Mouse (Mus musculus): ENCODE results near the gene Nf2. TPM values are rescaled to one million over a fixed set of nuclear protein-coding genes. Genes with fewer than 3 reads are reported as not detected.

Gene Nf2
- polyA plus RNA-seq, 1 experiment from 2014 or later: 70.2 TPM

GRCm38 (mm10) chr11:4861816-4862604 lies 12.7 kb upstream of the Nf2 start:
- no peak for ATAC-seq (ENCODE audit: low read depth)
- H3K4me2 ChIP-seq: no peak overlapping the region
- 46% methylated on average over 11 of the region's 11 CpGs for WGBS
- no peaks in the 10 kb centered on the region for H3K27me3 ChIP-seq
- no peak overlapping the region for H3K27ac ChIP-seq (replicated peaks)
- H3K4me1 ChIP-seq (replicated peaks): no peaks in the 10 kb centered on the region
- no peak overlapping the region for H3K9ac ChIP-seq
- no peaks in the 10 kb centered on the region for H3K9me3 ChIP-seq
- no peaks in the 10 kb centered on the region for H3K36me3 ChIP-seq
- no peak overlapping the region for H3K4me3 ChIP-seq

DNA sequence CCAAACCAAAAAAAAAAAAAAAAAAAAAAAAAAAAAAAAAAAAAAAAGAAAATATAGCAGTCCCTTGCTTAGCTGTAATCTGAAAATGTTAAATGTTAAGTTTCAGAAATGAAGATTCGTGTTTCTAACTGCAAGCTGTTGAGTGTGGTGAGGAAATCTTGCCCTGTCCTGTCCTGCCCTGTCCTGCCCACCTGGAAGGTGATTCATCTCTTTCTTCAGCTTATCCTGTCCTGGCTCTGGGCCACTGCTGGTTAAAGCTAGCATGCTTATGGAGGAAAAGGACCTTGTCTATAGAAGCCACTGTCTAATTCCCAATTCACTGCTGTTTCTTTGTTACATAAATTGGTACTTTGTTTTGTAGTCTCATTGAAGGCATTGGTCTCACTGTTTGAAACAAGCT lies 11.7 kb upstream of the Nf2 start:
- Histone ChIP-seq H3K36me3 (no peaks in the 10 kb centered on the region), H3K9ac (no peak overlapping the region), H3K9me3 (no peaks in the 10 kb centered on the region), H3K27me3 (no peaks in the 10 kb centered on the region), H3K4me3 (no peak overlapping the region), H3K27ac (replicated peaks) (no peak overlapping the region), H3K4me2 (no peak overlapping the region), H3K4me1 (replicated peaks) (no peaks in the 10 kb centered on the region)
- ATAC-seq (ENCODE audit: low read depth): no peak
- 72% methylated on average over 1 of the region's 1 CpGs for WGBS

DNA sequence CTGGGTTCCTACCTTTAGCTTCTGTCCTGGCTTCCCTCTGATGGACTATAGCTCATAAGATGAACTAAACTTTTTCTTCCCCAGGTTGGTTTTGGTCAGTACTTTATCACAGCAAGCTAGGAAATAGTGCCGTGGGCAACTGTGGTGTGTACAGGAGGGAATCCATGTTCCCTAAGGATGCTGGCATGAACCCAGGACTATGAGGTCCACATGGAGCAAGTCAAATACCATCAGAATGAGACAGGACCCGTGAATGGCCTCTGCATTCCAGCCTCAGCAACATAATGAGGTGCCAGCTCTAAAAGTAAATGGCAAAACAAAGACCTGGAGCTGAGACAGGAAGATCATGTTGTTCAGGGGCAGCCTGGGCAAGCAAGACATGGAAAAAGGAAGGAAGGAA lies 9.1 kb upstream of the Nf2 start:
- Histone ChIP-seq H3K27me3 (no peaks in the 10 kb centered on the region), H3K27ac (replicated peaks) (no peak overlapping the region), H3K4me1 (replicated peaks) (no peaks in the 10 kb centered on the region), H3K4me2 (no peak overlapping the region), H3K9me3 (no peaks in the 10 kb centered on the region), H3K9ac (no peak overlapping the region), H3K4me3 (no peak overlapping the region), H3K36me3 (no peaks in the 10 kb centered on the region)
- WGBS: 62% methylated on average over 2 of the region's 2 CpGs
- ATAC-seq (ENCODE audit: low read depth): no peak

DNA sequence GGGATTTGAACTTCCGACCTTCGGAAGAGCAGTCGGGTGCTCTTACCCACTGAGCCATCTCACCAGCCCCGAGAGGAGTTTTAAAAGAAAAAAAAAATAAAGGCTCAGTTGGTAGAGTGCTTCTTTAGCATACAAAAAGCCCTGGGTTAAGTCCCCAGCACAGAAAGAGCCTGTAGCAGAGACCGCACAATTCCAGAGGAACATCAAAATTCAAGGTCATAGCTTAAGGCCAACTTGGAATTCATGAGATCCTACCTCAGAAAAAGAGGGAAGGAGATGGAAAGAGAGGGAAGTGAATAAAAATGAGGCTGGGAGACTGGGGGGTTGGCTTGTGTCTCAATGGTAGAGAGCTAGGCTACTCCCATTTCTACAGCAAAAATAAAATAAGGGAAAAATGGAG lies 4.8 kb upstream of the Nf2 start:
- H3K9ac ChIP-seq: no peak overlapping the region
- no peak overlapping the region for H3K4me2 ChIP-seq
- no peaks in the 10 kb centered on the region for H3K27me3 ChIP-seq
- H3K27ac ChIP-seq (replicated peaks): no peak overlapping the region
- H3K4me1 ChIP-seq (replicated peaks): no peaks in the 10 kb centered on the region
- H3K4me3 ChIP-seq: no peak overlapping the region
- H3K9me3 ChIP-seq: no peaks in the 10 kb centered on the region
- no peaks in the 10 kb centered on the region for H3K36me3 ChIP-seq
- WGBS: 89% methylated on average over 5 of the region's 5 CpGs
- no peak for ATAC-seq (ENCODE audit: low read depth)

DNA sequence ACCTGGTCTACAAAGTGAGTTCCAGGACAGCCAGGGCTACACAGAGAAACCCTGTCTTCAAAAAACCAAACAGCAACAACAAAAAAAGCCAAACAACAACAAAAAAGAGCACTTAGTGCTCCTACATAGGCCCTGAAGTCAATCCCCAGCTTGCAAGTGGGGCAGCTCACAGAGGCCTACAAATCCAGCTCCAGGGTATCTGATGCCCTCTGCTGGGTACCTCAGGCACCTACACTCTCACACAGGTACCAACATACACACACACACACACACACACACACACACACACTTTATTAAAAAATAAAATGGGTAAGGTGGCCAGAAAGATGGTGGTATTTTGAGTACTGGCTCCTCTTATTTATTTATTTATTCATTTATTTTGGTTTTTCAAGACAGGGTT lies 3.7 kb upstream of the Nf2 start:
- Histone ChIP-seq H3K36me3 (no peaks in the 10 kb centered on the region), H3K27ac (replicated peaks) (no peak overlapping the region), H3K27me3 (no peaks in the 10 kb centered on the region), H3K4me3 (no peak overlapping the region), H3K4me1 (replicated peaks) (peaks cover 6% of the 10 kb centered on the region), H3K9ac (no peak overlapping the region), H3K4me2 (no peak overlapping the region), H3K9me3 (no peaks in the 10 kb centered on the region)
- ATAC-seq (ENCODE audit: low read depth): no peak

GRCm38 (mm10) chr11:4850404-4850803 lies 1.1 kb upstream of the Nf2 start:
- Histone ChIP-seq H3K36me3 (no peaks in the 10 kb centered on the region), H3K27me3 (no peaks in the 10 kb centered on the region), H3K4me1 (replicated peaks) (peaks cover 26% of the 10 kb centered on the region), H3K9me3 (no peaks in the 10 kb centered on the region), H3K4me2 (no peak overlapping the region), H3K9ac (no peak overlapping the region), H3K4me3 (no peak overlapping the region), H3K27ac (replicated peaks) (no peak overlapping the region)
- no peak for ATAC-seq (ENCODE audit: low read depth)
- WGBS: 93% methylated on average over 2 of the region's 2 CpGs

DNA sequence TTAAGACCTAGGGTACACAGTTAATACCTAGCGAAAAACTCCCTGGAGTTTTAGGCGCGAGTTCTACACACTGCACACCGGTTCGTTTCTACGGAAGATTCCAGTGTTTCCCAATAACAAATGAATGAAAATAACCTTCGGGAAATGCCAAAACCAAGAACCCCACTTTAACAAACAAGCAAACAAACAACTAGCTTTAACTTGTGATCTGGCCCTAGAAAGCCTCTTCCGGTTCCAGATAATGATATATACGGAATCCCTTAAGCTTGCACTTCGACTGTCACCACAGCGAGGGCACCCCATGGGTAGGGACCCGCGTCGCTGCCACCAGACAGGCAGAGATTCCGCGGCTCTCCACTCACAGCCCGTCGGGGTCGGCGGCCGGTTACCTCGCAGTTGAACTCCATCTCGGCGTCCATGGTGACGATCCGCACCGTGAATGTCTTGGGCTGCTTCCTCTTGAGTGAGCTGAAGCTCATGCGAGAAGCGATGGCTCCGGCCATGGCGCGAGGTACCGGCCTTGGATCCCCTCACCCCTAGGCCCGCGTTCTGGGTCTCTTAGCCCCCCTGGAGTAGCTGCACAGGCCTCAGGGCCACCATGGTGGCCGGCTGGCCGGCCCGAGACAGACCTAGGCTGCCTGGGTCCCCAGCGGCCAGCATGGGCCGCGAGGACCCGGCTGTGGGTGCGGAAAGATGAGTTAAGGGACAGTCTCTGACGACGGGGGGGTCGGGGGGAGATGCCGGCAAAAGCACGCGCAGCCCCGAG lies 670 bp downstream of the Nf2 start:
- no peaks in the 10 kb centered on the region for H3K27me3 ChIP-seq
- H3K4me2 ChIP-seq: peak overlapping the region; percentile 70
- WGBS: under 1% methylated on average over 50 of the region's 50 CpGs
- peak overlapping the region; percentile 97 for H3K9ac ChIP-seq
- peak; percentile 77 for ATAC-seq (ENCODE audit: low read depth)
- peaks cover 26% of the 10 kb centered on the region for H3K4me1 ChIP-seq (replicated peaks)
- no peaks in the 10 kb centered on the region for H3K36me3 ChIP-seq
- H3K27ac ChIP-seq (replicated peaks): peak overlapping the region; percentile 91
- H3K9me3 ChIP-seq: no peaks in the 10 kb centered on the region
- peak overlapping the region; percentile 99 for H3K4me3 ChIP-seq

DNA sequence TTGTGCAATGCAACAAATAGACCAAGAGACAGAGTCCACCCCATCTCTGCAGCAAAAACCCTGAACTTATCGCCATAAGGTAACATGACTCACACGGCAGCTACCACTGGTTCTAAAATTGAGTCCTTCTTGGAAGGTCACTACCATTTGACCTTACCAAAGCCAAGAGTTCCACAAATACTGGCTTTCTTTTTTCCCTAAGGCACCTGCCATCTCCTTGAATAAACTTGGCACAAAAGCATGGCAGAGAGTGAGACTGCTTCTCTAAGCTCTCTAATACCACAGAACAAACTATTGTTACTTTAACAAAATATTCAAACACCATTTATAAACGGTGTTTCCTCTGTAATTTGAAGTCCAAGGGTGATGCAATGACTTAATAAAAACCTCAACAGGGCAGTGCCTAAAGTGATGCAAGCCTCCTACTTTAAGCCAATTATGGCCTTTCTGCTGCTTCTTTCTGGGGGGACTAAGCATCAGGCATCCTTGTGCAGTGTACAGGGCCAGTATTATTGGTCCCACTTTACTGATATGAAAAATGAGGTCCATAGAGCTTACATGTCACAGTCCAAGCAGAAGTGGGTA lies 8.3 kb downstream of the Nf2 start:
- no peaks in the 10 kb centered on the region for H3K4me1 ChIP-seq (replicated peaks)
- no peak overlapping the region for H3K27ac ChIP-seq (replicated peaks)
- ATAC-seq (ENCODE audit: low read depth): no peak
- H3K9me3 ChIP-seq: no peaks in the 10 kb centered on the region
- no peak overlapping the region for H3K4me2 ChIP-seq
- 87% methylated on average over 3 of the region's 3 CpGs for WGBS
- no peaks in the 10 kb centered on the region for H3K27me3 ChIP-seq
- no peaks in the 10 kb centered on the region for H3K36me3 ChIP-seq
- no peak overlapping the region for H3K4me3 ChIP-seq
- H3K9ac ChIP-seq: no peak overlapping the region

DNA sequence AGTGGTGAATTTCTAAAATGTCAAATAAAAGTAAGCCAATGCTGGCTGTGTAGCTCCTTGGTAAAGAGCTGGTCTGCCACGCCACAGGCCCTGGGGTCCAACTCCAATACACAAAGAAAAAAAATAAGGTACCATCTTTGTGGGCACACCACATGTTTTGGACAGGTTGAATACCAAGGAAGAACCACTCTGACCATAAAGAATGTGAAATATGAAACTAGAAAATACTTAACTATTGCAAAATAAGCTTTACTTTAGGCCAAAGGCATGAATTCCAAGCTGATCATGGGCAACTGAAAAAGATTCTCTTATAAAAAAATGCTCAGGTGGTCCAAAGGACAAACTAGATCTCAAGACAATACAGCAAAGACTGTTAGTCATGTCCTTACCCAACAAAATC lies 11.1 kb downstream of the Nf2 start:
- ATAC-seq (ENCODE audit: low read depth): no peak
- Histone ChIP-seq H3K4me2 (no peak overlapping the region), H3K9me3 (no peaks in the 10 kb centered on the region), H3K27ac (replicated peaks) (no peak overlapping the region), H3K36me3 (no peaks in the 10 kb centered on the region), H3K4me3 (no peak overlapping the region), H3K27me3 (no peaks in the 10 kb centered on the region), H3K4me1 (replicated peaks) (no peaks in the 10 kb centered on the region), H3K9ac (no peak overlapping the region)
- 100% methylated on average over 1 of the region's 1 CpGs for WGBS

DNA sequence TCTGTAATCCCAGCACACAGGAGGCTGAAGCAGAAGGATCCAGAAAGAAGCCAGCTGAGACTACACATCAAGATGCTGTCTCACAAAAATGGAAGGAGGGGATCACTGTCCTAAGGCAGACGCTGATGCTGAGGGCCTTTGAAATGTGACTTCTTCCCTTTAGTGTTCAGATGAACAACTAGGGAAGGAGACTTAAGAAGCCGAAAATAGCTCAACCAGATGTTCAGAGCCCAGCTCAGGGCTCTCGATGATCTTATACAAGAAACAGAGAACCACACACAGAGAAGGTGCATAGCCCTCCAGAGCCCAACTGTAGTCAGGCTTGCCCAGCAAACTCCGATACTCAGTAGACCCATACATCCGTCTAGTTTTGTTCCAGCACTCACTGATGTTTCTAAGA lies 12.0 kb downstream of the Nf2 start:
- 77% methylated on average over 5 of the region's 5 CpGs for WGBS
- no peak for ATAC-seq (ENCODE audit: low read depth)
- no peak overlapping the region for H3K9ac ChIP-seq
- no peaks in the 10 kb centered on the region for H3K27me3 ChIP-seq
- H3K4me1 ChIP-seq (replicated peaks): no peaks in the 10 kb centered on the region
- H3K4me3 ChIP-seq: no peak overlapping the region
- no peaks in the 10 kb centered on the region for H3K9me3 ChIP-seq
- no peak overlapping the region for H3K27ac ChIP-seq (replicated peaks)
- H3K4me2 ChIP-seq: no peak overlapping the region
- no peaks in the 10 kb centered on the region for H3K36me3 ChIP-seq

- Histone ChIP-seq H3K36me3 (no peaks in the 10 kb centered on the region), H3K4me1 (replicated peaks) (no peaks in the 10 kb centered on the region), H3K9ac (no peak overlapping the region), H3K27me3 (no peaks in the 10 kb centered on the region), H3K9me3 (no peaks in the 10 kb centered on the region), H3K4me3 (no peak overlapping the region), H3K4me2 (no peak overlapping the region), H3K27ac (replicated peaks) (no peak overlapping the region)
- no peak; the same call in 1 of the 2 replicates for ATAC-seq (ENCODE audit: low read depth)
- 69% methylated on average over 6 of the region's 6 CpGs for WGBS
Measured at GRCm38 (mm10) chr11:4836755-4837154, 12.6 kb downstream of the Nf2 start.

GRCm38 (mm10) chr11:4835436-4835835 lies 13.9 kb downstream of the Nf2 start:
- no peak overlapping the region for H3K27ac ChIP-seq (replicated peaks)
- 83% methylated on average over 6 of the region's 6 CpGs for WGBS
- no peak overlapping the region for H3K4me3 ChIP-seq
- no peak overlapping the region for H3K9ac ChIP-seq
- H3K27me3 ChIP-seq: no peaks in the 10 kb centered on the region
- H3K4me1 ChIP-seq (replicated peaks): no peaks in the 10 kb centered on the region
- no peak for ATAC-seq (ENCODE audit: low read depth)
- H3K9me3 ChIP-seq: no peaks in the 10 kb centered on the region
- H3K4me2 ChIP-seq: no peak overlapping the region
- no peaks in the 10 kb centered on the region for H3K36me3 ChIP-seq

Measured in neural tube, embryonic 13.5 days (tissue).